Mouse (Mus musculus) forelimb bud, embryonic 11.5 days (tissue): ENCODE results near the gene Pla2g3.

Experiments
- DNase-seq: peaks from one replicate; pipeline ENCODE4 v3.0.0-alpha.2; 2012; ENCODE audit warnings: low read depth, low spot score

Gene Pla2g3

DNA sequence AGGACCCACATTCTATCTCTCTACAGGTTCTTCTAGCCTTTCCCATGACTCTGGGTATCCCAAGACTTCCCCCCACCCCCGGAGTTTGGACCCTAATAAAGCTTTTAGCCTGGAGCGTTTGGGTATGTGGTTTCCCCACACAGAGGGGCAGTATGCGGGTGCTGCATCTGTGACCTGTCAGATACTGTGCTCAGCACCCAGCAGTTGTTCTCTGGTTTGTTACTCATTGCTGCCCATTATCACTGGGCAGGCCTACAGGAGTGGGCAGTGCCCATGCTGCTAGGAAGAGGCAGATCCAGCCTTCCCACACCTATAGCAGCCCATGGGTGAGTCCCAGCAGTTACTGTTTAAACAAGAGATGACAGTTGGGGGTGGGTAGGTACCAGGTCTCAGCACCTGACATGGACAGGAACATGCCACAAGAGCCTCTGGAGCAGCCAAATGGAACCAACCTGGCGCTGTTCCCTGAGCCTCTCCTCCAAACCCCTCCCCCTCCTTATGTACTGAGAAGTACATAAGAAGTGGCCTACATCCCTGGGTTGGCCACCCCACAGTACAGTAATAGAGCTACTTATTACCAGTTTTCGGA is 48.8 kb downstream of the Pla2g3 start:
- DNase-seq = no peak

GRCm38 (mm10) chr11:3537711-3538110 is 49.6 kb downstream of the Pla2g3 start:
- no peak for DNase-seq

DNA sequence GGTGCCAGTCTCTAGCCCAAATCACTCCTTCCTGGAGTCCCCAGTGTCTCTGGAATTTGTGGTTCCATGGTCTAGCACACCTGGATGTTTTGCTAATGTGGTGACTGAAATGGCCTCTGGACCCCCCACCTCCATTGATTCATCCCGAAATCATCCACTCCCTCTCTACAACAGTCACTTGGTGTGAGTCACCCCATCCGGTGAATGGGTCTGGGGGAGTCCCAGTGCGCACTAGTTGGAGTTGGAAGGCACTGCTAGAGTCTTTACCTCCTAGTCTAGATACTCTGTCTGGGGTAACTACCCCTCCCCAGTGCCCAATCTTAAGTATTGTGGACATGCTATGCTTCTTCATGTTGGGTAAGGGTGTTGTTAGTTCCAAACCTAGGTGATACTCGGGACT is 50.3 kb downstream of the Pla2g3 start:
- DNase-seq = no peak

DNA sequence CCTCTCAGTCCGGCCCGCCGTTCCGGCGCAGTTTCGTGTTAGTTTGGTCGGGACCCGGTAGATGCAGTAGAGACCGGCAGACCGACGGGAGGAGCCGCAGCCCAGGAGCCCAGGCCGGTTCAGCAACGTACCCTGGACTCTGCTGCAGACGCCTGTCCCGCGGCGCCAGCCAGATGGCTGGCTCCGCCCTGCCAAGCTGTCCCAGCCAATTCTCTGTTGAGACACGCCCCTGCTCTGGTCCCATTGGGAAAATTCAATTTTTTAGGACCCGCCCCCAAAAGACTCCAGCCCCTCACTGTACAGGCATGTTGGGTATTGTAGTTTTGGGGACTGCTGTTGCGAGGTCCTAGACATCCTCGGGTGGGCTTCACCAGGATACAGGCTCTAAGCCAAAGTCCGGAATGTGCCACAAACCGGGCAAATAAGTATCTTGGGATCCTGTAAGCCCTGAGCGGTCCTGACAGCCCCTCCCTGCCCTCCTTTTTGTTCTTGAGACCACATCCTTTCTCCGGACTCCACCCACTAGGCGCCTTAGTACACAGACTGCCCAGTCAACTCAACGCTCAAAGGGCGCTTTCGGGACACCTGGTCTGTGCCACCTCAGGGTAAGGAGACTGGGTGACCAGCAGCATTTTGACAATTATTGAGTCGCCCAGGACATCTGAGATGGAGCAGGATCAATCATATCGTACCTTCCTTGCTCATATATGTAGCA is 51.2 kb downstream of the Pla2g3 start:
- DNase-seq = peak; percentile 94

DNA sequence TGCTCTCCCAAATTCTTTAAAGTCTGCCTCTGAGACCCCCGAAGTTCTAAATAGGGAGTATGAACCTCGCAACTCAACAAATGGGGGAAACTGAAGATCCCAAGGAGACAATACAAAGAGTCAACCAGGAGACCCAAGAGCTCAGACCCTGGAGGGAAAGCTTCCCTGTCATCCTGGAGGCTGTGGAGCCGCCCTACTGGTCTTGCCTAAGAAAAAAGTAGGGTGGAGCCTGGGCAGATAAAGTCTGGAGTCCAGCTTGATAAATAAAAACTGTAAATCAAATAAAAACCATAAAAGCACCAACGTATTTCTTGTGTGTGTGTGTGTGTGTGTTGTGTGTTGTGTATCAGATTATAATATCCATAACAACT is 51.7 kb downstream of the Pla2g3 start:
- DNase-seq = no peak

DNA sequence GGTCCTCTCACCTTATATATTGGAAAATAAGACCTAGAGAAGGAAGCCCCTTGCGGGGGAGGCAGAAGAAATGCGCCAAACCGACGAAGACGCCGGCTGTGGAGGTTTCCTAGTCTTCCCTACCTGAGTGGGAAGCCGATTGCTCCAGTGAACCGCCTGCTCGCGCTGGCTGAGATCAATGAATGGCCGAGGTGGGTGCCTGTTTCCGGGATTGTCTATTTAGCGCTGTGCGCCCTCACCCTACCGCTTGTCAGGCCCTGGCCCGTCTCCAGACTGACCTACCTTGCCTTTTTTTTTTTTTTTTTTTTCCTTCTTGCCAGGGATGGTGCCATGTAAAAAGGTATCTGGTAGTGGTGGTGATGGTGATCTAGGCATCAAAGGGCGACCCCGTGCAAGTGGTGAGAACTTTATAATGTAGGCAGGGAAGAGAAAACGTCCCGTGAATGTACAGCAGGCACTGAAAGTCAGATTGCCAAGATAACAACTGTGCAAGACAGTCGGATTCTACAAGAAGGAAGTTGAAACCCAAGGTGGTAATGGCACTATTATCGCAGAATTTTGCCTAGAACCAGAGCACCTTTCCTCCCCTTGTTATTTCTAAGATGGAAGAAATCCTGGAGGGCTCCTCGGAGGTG is 52.5 kb downstream of the Pla2g3 start, which contains the start of gene Smtn:
Smtn (minus strand) TSS at position 162 of the 635 bp plus-strand sequence.
- DNase-seq = no peak

DNA sequence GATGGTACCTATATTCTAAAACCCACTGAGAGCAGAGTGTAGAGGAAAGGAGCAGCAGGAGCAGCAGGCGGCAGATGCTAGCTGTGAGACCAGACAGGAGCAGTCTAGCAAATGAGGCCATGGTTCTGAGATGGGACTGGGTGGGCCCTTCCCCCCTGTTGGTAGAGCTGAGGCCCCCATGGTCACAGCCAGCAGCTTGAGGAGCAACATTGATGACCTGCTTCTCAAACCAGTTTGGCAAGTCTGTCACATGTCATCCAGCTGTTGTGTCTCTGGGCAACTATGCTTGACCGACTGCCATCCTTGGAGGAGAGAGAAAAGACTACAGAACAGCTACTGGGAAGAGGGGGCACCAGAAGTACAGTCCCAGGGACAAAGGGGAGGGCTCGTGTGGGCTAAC is 53.8 kb downstream of the Pla2g3 start:
- DNase-seq = no peak

- no peak for DNase-seq
Observed at GRCm38 (mm10) chr11:3543001-3543400, 54.9 kb downstream of the Pla2g3 start.

- no peak for DNase-seq
Observed at GRCm38 (mm10) chr11:3544409-3544808, 56.3 kb downstream of the Pla2g3 start.

DNA sequence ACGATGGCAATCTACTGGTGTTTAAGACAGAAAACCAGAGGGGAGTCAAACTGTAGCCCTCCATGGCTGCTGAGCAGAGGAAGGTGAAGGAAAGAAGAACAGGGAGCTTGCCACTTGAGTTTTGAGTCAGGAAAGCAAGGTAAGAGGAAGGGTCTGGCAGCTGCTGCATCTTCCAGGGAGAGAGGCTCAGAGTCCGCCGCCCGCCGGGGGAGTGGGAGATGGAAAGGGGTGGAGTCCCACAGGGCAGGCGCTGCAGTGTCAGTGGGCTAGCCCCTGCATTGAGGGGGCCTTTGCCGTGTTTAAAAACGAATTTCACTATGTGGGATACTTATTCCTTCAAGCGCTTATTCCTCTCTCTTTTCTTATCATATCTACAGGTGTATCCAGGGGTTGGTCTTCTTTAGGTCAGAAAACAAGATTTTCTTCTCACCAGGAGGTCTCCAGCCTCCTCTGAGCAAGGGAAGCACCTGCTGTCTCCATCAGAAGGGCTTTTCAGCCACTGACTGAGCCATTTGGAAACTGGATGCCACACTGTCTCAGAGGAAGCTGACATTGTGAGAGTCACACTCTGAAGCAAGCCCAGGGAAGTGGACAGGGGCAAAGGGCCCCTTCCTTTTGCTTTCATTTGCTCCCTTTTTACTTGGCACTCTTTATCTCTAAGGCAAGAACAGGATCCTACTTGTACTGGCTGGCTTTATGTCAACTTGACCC is 57.6 kb downstream of the Pla2g3 start:
- DNase-seq = no peak

GRCm38 (mm10) chr11:3546242-3546562 is 58.1 kb downstream of the Pla2g3 start:
- no peak for DNase-seq

DNA sequence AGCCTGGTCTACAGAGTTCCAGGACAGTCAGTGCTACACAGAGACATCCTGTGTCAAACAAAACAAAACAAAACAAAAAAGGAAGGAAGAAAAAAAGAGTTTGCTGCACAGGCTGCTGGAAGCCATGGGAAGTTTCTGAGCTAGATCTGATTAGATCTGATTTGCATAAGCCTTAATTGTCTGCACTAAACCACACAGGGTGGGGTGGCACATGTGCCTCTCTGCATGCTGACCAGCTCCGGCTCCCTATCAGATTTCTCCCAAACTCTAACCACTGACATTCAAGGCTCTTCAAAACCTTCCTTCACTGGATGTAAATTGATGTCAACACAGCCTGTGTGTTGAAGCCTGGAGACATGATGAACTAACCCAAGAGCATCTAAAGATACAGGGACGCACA is 59.0 kb downstream of the Pla2g3 start:
- no peak for DNase-seq

GRCm38 (mm10) chr11:3547969-3548368 is 59.9 kb downstream of the Pla2g3 start:
- peak; percentile 21 for DNase-seq

DNA sequence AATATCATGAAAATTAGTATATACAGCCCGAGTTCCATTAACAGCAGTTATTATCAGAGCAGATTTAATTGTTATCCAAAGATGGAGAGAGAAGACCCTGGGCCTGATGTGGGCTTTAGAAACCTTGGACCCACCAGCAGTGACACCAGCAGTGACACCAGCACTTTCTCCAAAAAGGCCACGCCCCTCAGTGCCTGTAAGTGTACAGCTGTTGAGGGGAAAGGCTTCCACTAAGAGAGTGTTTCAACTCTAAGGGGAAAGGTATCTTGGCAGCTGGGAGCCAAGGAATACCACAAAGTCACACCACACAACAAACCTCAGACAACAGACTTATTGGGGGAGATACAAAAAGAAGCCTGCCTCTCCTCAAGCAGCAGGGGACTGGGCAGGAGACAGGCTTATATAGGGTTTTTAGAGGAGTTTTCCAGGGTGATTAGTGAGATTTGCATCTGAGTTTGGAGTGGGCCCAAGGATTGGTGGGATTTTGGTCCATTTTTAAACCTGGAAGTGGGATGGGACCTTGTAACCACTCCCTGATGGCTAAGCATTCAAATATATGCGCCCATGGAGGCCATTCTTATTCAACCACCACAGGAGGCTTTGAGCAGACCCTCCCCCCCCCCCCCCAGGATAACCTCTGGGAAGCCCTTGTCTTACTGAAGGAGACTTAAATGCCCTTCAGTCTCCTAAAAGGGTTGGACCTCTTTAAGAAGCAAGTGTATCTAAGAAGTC is 60.6 kb downstream of the Pla2g3 start:
- no peak for DNase-seq
